Mouse (Mus musculus) cortical plate, adult 2 months (tissue): ENCODE results near the gene Unc93b1.

Source experiments
- CTCF ChIP-seq: fragments of 200-500 bp; IDR thresholded peaks from 2 replicates; pipeline ENCODE4 v1.5.1; 2011; ENCODE audit warnings: mild to moderate bottlenecking, control low read depth, low read length; ENCODE audit not compliant: insufficient read depth; ENCODE audit errors: extremely low read depth
- POLR2A ChIP-seq: fragments of 200-500 bp; IDR thresholded peaks from 2 replicates; pipeline ENCODE4 v1.6.1; 2011; ENCODE audit warnings: mild to moderate bottlenecking, low read length, control low read depth; ENCODE audit not compliant: insufficient read depth; ENCODE audit errors: extremely low read depth

- TF ChIP-seq POLR2A (no peak), CTCF (no peak)
These were observed 29.6 kb upstream of the Unc93b1 start for GRCm38 (mm10) chr19:3905261-3905969.
